Mouse (Mus musculus) embryo, embryonic 11 days (tissue): Measurements from ENCODE around the gene Olfr1504.
"Not testable (repeated sequence)": the region's sequence is repeated elsewhere in the genome, so short reads cannot be mapped to it uniquely, and the experiment has no call there.

Experiments used
- DNase-seq: peaks from one replicate; pipeline ENCODE4 v3.0.0-alpha.2; 2015

Gene Olfr1504

DNA sequence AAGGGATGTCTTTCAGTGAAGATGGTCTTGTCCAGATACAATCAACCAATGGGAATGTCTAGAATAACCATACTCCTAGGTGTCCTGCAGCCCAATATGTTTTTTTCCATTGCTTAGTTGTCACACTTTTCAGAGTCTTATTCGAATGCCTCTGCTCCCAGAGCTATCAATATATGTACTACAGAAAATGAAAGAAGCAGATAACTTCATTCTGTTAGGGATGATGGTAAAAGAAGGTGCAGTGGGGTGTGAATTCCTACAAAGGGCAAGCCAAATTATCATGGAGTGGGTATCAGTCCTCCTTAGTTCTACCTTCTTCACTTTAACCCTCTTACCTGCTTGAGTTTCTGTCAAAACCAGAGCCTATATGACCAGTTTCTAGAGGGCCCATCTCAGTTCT, at the start of gene Olfr1504:
Gene Olfr1504 (minus strand): TSS at position 101 of the 400 bp plus-strand sequence.
- no peak for DNase-seq

- DNase-seq = no peak
Observed at GRCm38 (mm10) chr19:13913230-13913629, 15.5 kb upstream of the Olfr1504 start, which contains the start of gene Olfr1505. TSS of gene Olfr1505 (plus strand) at chr19:13913530.

GRCm38 (mm10) chr19:13861495-13861894, 36.2 kb downstream of the Olfr1504 start, which contains the start of gene Olfr1502:
TSS of gene Olfr1502 (plus strand) at chr19:13861795.
- no peak for DNase-seq

GRCm38 (mm10) chr19:13850592-13850991, 47.1 kb downstream of the Olfr1504 start, which contains the start of gene Olfr1501:
TSS of gene Olfr1501 (minus strand) at chr19:13850692.
- not testable (repeated sequence) for DNase-seq
